Mouse (Mus musculus) cerebellum, adult (tissue): ENCODE data around the gene Chd9.
A peak's percentile ranks its signal among the peaks of the same experiment; 100 is the strongest.

Experiments
- ATAC-seq: cut with Nextera tagmentation; 2 replicates; pipeline ENCODE4 v1.9.2; 2017; ENCODE audit warnings: mild to moderate bottlenecking, moderate library complexity, mixed read lengths; ENCODE audit not compliant: insufficient number of reproducible peaks, low FRiP score, low TSS enrichment

The Chd9 gene

DNA sequence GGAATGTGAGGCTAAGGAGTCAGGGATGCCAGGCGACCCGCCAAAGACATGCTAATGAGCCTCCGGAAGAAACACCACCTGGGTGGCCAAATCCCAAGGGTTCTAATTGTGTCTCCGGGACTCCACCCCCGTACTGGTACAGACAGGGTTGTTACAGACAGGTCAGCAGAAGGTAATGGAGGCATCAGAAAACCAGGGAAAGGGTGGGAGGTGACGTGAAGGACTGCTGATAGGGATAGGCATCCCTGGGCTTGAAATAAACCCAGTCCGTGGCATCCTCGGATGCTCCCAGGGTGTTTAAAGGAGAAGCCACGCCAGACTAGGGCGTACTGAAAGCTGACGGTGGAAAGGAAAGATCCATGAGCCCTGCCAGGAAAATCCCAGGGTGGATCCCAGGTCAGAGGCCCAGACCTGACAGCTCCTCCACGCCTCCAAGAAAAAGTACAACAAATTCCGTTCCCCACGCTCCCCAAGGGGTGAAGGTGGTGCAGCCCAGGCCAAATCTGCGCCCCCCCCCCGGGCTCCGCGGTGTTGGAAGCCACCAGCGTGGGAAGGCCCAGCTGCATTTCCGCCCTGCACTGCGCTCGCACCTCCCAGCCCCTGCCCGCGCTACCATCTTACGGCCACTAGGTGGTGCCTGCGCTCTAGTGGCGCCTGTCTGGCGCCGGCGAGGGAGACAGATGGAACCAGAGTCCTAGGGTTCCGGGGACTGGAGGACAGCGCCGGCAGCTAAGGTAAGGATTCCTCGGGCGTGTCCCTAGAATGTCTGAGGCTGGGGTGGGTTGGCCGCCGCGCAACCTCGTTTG lies at the start of gene Chd9:
Chd9 (plus strand) TSS at position 172 of the 806 bp plus-strand sequence.
- peak; percentile 88 for ATAC-seq

DNA sequence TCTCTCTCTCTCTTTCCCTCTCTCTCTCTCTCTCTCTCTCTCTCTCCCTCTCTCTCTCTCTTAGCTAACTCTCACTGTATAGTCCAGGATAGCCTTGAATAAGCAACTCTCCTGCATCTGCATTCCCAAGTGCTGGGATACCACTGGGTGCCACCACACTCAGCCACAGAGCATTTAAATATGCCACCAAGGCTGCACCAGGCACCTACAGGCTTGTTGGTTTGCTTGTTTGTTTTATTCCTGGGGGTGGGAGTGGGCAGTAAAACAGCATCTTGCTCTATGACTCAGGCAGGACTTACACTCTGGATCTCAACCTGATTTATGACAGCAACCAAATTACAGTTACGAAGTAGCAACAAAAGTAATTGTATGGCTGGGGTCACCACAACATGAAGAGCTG lies 36.5 kb upstream of the Chd9 start:
- ATAC-seq: no peak

DNA sequence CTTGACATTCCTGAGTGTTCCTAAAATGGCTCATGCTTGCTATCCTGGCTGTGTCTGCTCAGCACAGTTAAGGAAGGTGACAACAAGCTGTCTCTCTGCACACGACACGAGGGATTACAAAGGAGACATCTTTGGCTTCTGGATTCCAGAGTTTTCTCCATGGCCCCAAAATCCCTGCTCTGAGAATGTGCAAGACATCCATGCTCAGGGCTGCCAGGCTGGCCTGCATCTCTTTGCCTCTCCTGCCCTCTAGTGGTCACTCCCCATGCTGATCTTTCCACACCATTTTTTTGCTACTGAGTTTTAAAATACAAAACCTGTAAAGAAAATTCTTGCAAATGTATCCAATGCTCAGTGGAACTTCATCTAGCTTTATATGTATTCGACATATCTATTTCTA lies 34.4 kb upstream of the Chd9 start:
- peak; percentile 64; the same call in 1 of the 2 replicates for ATAC-seq

DNA sequence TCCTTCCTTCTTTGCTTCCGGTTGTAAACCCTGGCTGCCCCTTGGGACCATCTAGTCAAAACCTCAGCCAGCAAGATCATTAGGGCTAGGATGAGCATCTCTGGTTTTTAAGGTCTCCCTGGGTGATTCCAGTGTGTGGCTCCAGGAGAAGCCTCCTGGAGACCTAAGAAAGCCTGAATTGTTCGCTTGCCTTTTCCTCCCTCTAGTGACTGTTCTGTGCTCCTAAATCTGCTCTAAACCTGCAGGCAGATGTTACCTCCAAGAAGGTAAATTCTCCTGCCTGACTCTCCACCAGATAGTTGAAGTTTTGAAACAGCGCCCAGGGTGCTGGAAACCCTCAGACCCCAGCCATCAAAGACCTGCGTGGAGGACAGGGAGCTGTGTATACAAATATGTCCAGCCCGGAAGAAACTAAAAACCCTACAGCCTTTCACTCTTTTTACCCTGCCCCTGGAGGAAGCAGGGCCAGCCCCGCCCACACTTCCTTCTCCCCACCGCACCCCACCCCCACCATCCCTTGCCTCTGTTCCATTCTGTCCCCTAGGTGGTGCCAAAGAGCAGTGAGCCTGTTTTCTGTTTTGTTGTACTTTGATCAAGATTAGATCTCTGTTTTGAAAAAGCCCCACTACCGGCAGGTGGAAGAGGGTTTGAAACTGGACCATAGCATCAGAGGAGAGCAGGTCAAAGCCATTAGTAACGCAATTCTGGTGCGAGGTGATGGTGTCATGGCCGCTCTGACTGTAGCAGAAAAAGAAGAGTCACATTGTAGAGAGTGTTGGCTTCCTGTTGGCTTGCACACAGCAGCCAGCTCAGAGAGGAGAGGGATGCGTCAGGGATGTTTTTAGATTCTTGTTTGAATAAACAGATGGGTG lies 32.9 kb upstream of the Chd9 start:
- ATAC-seq: peak; percentile 64

DNA sequence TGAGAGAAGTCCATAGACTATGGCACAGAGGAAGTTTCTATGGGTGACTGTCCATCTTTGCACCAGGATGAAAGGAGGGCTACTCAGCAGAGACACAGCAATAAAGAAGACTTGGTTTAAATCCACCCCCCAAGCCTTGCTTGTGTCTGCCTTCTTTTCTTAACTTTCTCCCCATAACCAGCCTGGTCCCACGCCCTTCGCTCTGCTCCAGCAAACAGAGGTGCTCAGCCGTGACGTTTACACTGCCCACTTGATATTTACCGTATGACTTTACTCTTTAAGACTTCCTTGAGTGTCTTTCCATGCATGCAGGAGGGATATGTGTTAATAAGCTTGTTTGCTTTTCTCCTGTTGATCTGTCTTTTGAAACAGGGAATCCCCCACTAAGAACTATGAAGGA lies 28.7 kb upstream of the Chd9 start:
- no peak for ATAC-seq

DNA sequence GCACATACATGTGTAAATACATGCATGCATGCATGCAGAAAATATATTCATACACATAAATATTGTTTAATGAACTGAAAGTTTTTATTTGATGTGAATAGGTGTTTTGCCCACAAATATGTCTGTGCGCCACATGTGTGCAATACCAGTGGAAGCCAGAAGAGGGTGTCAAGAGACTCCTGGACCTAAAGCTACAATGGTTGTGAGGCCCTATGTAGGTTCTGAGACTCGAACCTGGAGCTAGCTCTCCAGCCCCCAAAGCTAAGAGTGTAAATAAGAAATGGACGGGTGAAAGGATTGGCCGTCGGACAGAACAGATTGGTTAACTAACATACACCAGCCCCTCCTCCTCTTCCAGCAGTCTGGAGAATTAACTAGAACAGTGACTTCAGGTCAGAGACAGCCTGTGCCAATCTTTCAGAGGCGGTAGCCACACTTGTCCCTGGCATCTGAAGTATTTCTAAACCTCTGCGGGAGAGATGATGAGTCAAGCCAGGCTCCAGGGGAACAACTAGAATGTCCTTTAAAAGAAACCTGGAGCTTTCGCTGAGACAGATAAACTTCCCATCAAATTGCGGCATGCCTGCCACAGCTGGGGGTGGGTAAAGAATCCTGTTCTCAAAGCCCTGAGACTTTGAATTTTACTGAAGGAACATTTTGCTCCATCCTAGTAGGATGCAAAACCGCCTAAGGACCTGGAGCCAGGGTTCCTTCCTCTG lies 14.4 kb upstream of the Chd9 start:
- no peak for ATAC-seq

DNA sequence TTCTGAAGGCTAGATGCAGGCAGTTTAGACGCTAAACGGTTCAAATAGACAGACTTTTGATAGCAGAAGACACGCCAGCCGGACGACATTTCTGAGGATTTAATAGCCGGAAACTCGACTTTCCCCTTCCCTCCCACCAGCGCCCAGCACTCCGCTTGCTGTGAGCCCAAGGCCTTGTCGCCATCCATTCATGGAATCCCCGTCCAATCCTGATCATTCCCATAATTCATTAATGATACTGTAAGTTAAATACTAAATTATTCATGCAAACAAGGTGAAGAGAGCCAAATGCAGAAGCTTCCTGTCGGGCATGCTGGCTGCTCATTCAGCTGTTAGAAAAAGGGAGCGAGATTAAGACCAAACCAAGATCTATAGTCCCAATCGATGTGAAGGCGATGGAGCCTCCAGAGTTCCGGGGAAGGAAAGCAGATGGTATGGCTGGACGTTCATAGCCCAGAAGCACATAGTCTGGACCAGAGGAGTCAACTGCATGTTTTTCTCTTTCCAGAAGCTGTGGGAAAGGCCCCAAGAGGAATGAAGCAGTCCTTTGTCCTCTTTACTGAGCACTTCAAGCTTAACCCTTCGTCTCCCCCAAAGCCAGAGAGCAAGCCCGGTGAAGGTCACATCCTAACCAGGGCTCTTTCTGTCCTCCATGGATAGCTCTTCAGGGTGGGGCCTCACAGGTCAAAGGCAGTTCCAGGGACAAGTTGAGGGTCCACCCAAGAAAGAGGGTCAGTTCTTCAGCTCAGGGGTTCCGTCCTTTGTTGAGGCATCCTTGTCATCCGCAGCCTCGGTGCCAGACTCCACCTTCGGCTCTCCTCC lies 11.9 kb upstream of the Chd9 start:
- ATAC-seq: no peak

DNA sequence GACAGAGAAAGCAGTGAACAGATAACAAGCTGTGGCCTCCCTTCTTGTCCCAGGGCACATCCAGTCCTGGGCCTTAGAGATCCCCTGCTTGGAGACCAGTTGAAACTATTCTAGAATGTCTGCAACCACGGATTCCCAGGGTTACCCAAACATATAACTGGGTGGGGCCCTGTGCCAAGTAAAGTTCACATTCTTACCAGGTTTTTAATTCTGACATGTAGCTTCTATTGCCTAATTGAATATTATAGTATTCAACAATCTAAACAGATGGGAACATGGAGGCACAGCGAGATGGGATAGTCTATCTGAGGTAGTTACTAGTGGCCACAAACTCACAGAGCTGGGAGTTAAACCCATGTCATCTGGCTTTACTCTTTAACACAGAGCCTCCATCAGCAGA lies 10.9 kb upstream of the Chd9 start, which contains the start of gene Gm19935:
Gm19935 (minus strand) TSS at position 101 of the 400 bp plus-strand sequence.
- ATAC-seq: no peak

DNA sequence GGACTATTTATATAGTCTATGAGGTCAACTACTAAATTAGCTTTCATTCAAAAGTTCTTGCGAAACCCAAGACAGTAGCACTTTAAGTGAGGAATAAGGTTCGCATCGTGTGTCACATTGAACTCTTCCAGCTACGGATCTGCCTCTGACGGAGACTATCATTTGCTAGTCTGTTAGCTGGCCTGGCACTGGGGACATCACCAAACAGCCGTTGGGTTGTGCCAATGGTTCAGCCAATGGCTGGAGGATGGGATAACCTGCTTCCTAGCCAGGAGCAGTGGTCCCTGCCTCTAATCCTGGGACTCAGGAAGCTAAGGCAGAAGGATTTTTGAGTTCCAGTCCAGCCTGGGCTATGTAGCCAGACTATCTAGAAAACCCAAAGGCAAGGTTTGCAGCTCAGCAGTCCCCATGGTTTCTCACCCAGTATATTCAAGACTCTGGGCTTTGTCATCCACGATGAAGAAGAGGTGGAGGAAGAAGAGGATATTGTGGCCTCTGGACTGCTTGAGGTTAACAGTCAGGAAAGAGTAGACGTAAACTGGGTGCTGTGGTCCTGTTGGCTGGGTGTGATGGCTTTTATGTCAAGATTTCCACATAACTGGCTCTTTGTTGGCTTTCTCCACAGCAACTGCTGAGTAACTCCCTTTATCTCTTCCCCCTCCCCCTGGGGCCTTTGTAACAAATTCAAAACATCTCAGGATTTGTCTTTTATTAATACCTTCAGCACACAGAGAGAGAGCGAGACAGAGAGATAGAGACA lies 8.4 kb upstream of the Chd9 start:
- ATAC-seq: no peak

DNA sequence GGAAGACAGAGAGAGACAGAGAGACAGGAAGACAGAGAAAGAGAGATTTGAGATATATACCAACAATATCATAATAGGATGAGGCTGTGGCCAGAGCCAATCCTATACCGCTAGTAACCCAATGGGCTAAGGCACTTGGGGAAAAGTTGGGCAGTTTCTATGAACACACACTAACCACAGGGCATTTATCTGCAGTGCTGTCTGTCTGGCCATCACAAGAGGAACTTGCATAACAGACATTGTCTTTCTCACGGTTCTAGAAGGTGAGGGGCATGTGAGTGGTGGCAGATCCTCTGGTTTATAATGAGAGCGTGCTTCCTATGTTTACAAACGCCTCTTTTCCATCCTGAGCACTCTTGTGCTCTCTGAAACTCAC lies 7.8 kb upstream of the Chd9 start:
- no peak for ATAC-seq

DNA sequence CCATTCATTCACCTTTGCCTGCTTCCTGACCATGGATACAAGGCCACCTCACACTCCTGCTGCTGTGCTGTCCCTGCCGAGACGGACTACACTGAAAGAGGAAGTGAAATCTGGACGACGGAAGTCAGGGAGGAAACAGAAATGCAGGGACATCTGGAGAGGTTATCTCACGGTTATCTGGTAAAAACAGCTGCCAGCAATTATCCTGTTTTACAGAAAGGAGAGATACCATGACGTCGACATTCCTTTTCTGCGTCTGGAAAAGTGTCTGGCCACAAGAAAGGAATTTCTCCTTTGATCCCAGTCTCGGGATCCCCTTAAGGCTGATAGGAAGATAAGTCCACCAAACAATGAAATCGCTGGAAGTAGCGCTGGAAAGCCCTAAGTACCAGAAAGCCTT lies 5.7 kb upstream of the Chd9 start:
- no peak for ATAC-seq

DNA sequence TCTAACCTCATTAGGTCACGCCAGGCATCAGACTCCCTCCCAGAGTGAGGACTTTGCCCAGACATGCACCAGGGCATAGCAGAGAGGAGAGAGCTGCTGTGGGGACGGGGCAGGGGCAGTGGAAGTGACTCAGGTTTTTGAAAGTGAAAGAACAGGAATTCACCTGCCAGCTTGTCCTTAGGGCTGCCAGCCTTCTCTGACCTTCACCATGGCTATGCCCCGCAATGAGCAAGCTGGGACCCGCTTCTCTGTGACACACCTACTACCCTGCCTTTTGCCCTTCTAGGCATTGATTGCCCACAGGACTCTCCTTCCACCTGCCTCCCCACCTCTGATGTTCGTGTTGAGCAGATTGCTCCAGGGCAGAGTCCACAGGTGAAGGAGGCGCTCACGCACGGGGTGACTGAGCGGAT lies 2.7 kb upstream of the Chd9 start:
- ATAC-seq: no peak

DNA sequence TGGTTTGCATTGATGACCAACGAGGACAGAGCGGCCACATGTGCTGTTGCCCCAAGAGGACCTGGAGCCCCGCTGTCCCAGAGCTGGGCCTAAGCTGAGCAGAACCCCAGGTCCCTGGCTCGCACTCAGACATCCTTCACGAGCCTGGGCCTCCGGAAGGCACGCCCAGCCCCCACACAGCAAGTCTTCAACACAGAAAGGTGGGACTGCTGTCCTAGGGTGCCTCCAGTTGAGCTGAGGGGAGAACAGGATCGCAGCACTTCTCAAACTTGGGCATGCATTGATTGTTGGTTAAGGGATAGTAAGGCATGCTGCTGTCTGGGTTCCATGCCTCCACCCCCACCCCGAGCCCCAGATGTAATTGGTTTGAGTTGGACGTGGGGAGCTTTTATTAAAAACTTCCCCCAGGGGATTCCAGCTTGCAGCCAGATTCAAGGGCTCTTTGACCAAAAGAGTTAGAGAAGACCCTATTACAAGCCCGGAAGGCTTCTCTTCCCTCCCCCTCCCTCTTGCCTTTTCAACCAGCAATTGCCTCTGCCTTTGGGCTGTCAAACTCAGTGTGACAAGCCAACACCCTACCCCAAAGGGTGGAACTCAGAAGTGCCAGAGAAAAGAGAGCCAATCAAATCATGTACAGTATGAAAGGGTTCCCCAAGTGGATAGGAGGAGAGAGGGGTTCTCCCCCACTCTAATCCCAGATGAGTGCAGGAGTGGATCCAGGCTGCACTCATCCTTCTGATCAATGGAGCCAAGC lies 1.0 kb downstream of the Chd9 start:
- ATAC-seq: no peak; the same call in none of the 2 replicates

DNA sequence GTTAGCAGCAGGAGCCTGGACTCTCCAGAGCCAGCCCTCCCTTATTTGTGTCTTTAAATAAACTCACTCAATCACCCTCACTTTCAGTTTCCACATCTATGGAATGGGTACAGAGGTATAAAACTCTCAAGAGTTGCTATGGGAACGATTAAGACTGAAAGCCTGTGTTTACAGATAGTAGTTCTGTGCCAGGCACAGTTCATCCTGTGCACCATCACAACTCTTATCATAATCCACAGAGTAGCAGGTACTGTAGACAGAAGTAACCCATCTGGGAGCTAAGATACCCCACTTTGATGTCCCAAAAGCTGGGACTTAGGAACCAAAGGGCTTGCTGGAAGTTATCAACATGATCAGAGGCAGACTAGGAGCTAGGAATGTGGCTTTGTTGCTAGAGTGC lies 1.7 kb downstream of the Chd9 start:
- no peak for ATAC-seq

DNA sequence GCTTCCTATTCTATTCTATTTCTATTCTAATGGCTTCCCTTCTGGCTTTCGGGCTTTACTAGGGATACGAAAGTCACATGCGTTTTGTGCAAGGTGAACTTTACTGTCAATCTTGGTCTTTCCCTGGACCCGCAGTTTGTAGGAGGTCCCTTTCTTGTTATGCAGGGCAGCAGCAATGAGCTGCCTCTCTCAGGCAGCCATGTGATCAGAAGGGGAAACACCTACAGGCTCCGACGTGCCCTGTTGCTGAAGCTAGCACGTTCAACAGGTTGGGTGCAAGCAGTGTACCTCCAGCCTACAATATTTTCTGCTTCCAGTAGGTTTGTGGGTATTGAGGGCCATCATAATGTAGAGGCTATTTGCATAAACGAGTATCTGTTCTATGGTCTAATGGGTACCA lies 2.8 kb downstream of the Chd9 start:
- ATAC-seq: no peak

DNA sequence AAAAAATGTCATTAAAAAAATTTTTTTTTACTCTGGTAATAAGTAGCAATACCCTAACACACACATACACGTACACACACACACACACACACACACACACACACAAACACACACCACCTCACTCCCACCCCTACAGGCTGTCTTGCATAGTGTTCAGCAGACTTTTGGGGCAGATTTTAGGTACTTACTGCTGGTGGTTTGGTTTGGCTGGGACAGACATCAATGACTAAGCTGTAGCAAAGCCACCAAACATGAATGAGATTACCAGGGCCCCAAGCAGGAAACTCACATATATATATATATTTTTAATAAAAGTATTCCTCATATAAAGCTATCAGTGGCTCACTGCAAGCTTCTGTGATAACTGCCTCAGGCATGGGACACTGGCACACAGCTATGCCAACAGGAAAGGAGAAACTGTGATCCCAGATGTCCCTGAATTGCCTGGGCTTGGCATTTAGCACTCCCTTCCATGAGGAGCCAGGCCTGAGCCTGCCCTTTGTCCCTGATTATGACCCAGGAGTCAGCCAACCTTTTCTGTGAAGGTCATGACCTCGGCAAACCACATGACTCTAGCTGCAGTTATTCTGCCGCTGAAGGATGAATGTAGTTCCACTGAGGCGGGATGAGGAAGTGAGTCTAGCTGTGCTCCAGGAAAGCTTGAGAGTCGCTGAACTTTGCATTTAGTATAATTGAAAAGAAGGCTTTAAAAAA lies 4.6 kb downstream of the Chd9 start:
- ATAC-seq: no peak

DNA sequence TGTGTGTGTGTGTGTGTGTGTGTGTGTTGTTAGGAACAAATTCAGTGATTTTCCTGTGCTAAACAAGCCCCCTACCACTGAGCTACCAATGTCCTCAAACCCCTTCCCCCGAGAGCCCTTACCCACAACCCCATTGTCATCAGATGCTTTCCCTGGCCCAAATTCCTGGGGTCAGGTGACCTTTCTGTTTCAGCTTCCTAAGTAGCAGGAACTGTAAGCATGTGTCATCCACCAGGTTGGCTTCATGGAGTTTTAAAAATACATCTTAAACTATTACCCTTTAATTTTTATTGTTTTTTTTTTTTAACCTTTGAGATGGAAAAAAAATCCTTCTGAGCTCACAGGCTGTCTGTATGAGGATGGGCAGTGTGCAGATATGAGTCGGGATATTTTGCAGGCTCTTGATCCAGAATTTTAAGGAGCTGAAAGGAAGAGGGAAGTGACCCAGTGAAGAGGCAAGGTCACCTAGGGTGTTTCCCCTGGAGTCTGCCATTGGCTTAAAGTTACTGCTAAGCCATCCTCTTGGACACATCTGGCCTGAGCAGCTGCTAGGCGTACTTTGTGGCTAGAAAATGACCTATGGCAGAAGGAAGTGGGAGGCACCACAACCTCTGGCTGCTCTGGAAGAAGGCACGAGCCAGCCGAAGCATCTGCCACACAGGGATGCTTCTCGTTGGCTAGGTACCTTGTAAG lies 5.6 kb downstream of the Chd9 start:
- ATAC-seq: no peak

DNA sequence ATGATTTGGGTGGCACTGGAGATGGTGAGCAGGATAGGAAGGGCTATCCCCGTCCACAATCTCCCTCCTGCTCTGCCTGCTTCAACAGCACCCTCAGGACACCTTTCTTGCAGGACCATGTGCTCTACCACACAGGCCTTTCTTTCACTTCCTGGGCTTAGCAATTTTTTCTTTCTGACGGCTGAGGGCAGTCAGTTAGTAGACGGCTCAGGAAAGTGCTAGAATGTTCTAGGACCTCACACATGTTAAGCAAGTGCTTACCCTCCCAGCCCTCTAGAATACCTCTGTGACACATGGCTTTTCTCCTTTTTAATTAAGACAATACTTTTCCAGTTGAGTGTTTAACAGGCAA lies 6.1 kb downstream of the Chd9 start:
- ATAC-seq: no peak
